Mouse (Mus musculus): ENCODE measurements at regions not wholly inside any gene's neighbourhood (a gene's known extent, or its start where the extent isn't known, plus 50 kb on each side); places are given as distances from the start of the nearest gene placed in this dataset.
"Not testable (repeated sequence)": the region's sequence is repeated elsewhere in the genome, so short reads cannot be mapped to it uniquely, and the experiment has no call there.

GRCm38 (mm10) chr11:113165069-113165795 is 383.2 kb downstream of the Sox9 start:
- H3K4me1 ChIP-seq, result peaks cover 44% of the 10 kb centered on the region
- 6% methylated on average over 23 of the region's 23 CpGs for WGBS
- peak; percentile 63 for ATAC-seq (replicated peaks)
- H3K9me3 ChIP-seq, result no peaks in the 10 kb centered on the region
- no peaks in the 10 kb centered on the region for H3K27me3 ChIP-seq
- 0 out of 2 replicates have a peak overlapping the region, but pooled peaks have one; percentile 46 for H3K27ac ChIP-seq (replicated peaks)
- peak overlapping the region; percentile 46 for H3K9ac ChIP-seq (replicated peaks)
- H3K4me2 ChIP-seq (replicated peaks), result peak overlapping the region; percentile 73
- H3K36me3 ChIP-seq, result no peaks in the 10 kb centered on the region
- H3K4me3 ChIP-seq, result peak overlapping the region; percentile 38

GRCm38 (mm10) chr11:113166517-113166916 is 384.5 kb downstream of the Sox9 start:
- Histone ChIP-seq H3K4me3 (no peak overlapping the region), H3K36me3 (no peaks in the 10 kb centered on the region), H3K27ac (replicated peaks) (no peak overlapping the region), H3K9me3 (no peaks in the 10 kb centered on the region), H3K9ac (replicated peaks) (no peak overlapping the region), H3K4me1 (peaks cover 51% of the 10 kb centered on the region), H3K4me2 (replicated peaks) (no peak overlapping the region), H3K27me3 (no peaks in the 10 kb centered on the region)
- ATAC-seq (replicated peaks), result no peak
- 56% methylated on average over 4 of the region's 4 CpGs for WGBS

- Histone ChIP-seq H3K4me3 (peak overlapping the region; percentile 43), H3K36me3 (no peaks in the 10 kb centered on the region), H3K9me3 (no peaks in the 10 kb centered on the region), H3K4me1 (peaks cover 45% of the 10 kb centered on the region), H3K27ac (replicated peaks) (peak overlapping the region; percentile 84), H3K4me2 (replicated peaks) (peak overlapping the region; percentile 44), H3K27me3 (no peaks in the 10 kb centered on the region), H3K9ac (replicated peaks) (peak overlapping the region; percentile 35)
- peak; percentile 74 for ATAC-seq (replicated peaks)
- 25% methylated on average over 16 of the region's 16 CpGs for WGBS
These were observed 390.6 kb downstream of the Sox9 start for GRCm38 (mm10) chr11:113172497-113173140.

- WGBS, result 39% methylated on average over 12 of the region's 12 CpGs
- H3K4me1 ChIP-seq, result peaks cover 52% of the 10 kb centered on the region
- peak overlapping the region; percentile 59; the same call in 1 of the 2 replicates for H3K27ac ChIP-seq (replicated peaks)
- H3K4me2 ChIP-seq (replicated peaks), result peak overlapping the region; percentile 36
- H3K36me3 ChIP-seq; ATAC-seq (replicated peaks); H3K9ac ChIP-seq (replicated peaks); H3K27me3 ChIP-seq; H3K9me3 ChIP-seq: not testable (repeated sequence)
- H3K4me3 ChIP-seq, result peak overlapping the region; percentile 31
These were observed 391.3 kb downstream of the Sox9 start for GRCm38 (mm10) chr11:113173317-113173716.

GRCm38 (mm10) chr11:113174011-113174507 is 392.0 kb downstream of the Sox9 start:
- no peak overlapping the region for H3K9ac ChIP-seq (replicated peaks)
- no peak for ATAC-seq (replicated peaks)
- no peaks in the 10 kb centered on the region for H3K27me3 ChIP-seq
- 34% methylated on average over 5 of the region's 5 CpGs for WGBS
- H3K36me3 ChIP-seq, result no peaks in the 10 kb centered on the region
- H3K27ac ChIP-seq (replicated peaks), result peak overlapping the region; percentile 61
- H3K4me3 ChIP-seq, result no peak overlapping the region
- no peak overlapping the region for H3K4me2 ChIP-seq (replicated peaks)
- H3K9me3 ChIP-seq, result no peaks in the 10 kb centered on the region
- H3K4me1 ChIP-seq, result peaks cover 60% of the 10 kb centered on the region

GRCm38 (mm10) chr11:113175323-113175722 is 393.3 kb downstream of the Sox9 start:
- WGBS, result 31% methylated on average over 6 of the region's 6 CpGs
- ATAC-seq (replicated peaks), result no peak

GRCm38 (mm10) chr11:113176183-113176582 is 394.2 kb downstream of the Sox9 start:
- 0 out of 2 replicates have a peak, but pooled peaks have one; percentile 1 for ATAC-seq (replicated peaks)
- H3K27ac ChIP-seq (replicated peaks), result peak overlapping the region; percentile 36
- WGBS, result 28% methylated on average over 7 of the region's 7 CpGs
- H3K4me3 ChIP-seq, result no peak overlapping the region
- no peak overlapping the region for H3K4me2 ChIP-seq (replicated peaks)
- H3K27me3 ChIP-seq, result no peaks in the 10 kb centered on the region
- H3K9me3 ChIP-seq, result no peaks in the 10 kb centered on the region
- H3K36me3 ChIP-seq, result no peaks in the 10 kb centered on the region
- H3K9ac ChIP-seq (replicated peaks), result no peak overlapping the region
- peaks cover 66% of the 10 kb centered on the region for H3K4me1 ChIP-seq

More at GRCm38 (mm10) chr11:113175323-113175722, 393.3 kb downstream of the Sox9 start:
- Histone ChIP-seq H3K27ac (replicated peaks) (no peak overlapping the region), H3K27me3 (no peaks in the 10 kb centered on the region), H3K36me3 (no peaks in the 10 kb centered on the region), H3K4me3 (no peak overlapping the region), H3K9ac (replicated peaks) (no peak overlapping the region), H3K4me1 (peaks cover 64% of the 10 kb centered on the region), H3K9me3 (no peaks in the 10 kb centered on the region), H3K4me2 (replicated peaks) (no peak overlapping the region)

GRCm38 (mm10) chr11:113178375-113178774 is 396.4 kb downstream of the Sox9 start:
- H3K27me3 ChIP-seq, result no peaks in the 10 kb centered on the region
- peaks cover 76% of the 10 kb centered on the region for H3K4me1 ChIP-seq
- no peak overlapping the region for H3K4me2 ChIP-seq (replicated peaks)
- H3K9ac ChIP-seq (replicated peaks), result no peak overlapping the region
- H3K36me3 ChIP-seq, result no peaks in the 10 kb centered on the region
- H3K4me3 ChIP-seq, result no peak overlapping the region
- no peak for ATAC-seq (replicated peaks)
- no peaks in the 10 kb centered on the region for H3K9me3 ChIP-seq
- 68% methylated on average over 7 of the region's 7 CpGs for WGBS
- peak overlapping the region; percentile 36 for H3K27ac ChIP-seq (replicated peaks)

GRCm38 (mm10) chr11:113180008-113180407 is 398.0 kb downstream of the Sox9 start:
- Histone ChIP-seq H3K4me2 (replicated peaks) (no peak overlapping the region), H3K9me3 (no peaks in the 10 kb centered on the region), H3K4me3 (no peak overlapping the region), H3K36me3 (no peaks in the 10 kb centered on the region), H3K9ac (replicated peaks) (no peak overlapping the region), H3K4me1 (peaks cover 82% of the 10 kb centered on the region), H3K27ac (replicated peaks) (no peak overlapping the region), H3K27me3 (no peaks in the 10 kb centered on the region)
- no peak for ATAC-seq (replicated peaks)
- WGBS, result 71% methylated on average over 14 of the region's 14 CpGs

- Histone ChIP-seq H3K9ac (replicated peaks) (no peak overlapping the region), H3K4me3 (no peak overlapping the region), H3K9me3 (no peaks in the 10 kb centered on the region), H3K27me3 (no peaks in the 10 kb centered on the region), H3K4me2 (replicated peaks) (no peak overlapping the region), H3K36me3 (no peaks in the 10 kb centered on the region), H3K4me1 (peaks cover 80% of the 10 kb centered on the region), H3K27ac (replicated peaks) (peak overlapping the region; percentile 79)
- WGBS, result 45% methylated on average over 13 of the region's 13 CpGs
- peak; percentile 44 for ATAC-seq (replicated peaks)
These were observed 400.2 kb downstream of the Sox9 start for GRCm38 (mm10) chr11:113182083-113182861.

- H3K27ac ChIP-seq (replicated peaks), result peak overlapping the region; percentile 79
- ATAC-seq (replicated peaks), result no peak
- H3K27me3 ChIP-seq, result no peaks in the 10 kb centered on the region
- no peak overlapping the region for H3K4me2 ChIP-seq (replicated peaks)
- peaks cover 79% of the 10 kb centered on the region for H3K4me1 ChIP-seq
- 28% methylated on average over 5 of the region's 5 CpGs for WGBS
- H3K4me3 ChIP-seq, result no peak overlapping the region
- H3K36me3 ChIP-seq, result no peaks in the 10 kb centered on the region
- no peak overlapping the region for H3K9ac ChIP-seq (replicated peaks)
- no peaks in the 10 kb centered on the region for H3K9me3 ChIP-seq
These were observed 401.5 kb downstream of the Sox9 start for GRCm38 (mm10) chr11:113183556-113183955.

- H3K4me2 ChIP-seq (replicated peaks), result no peak overlapping the region
- no peaks in the 10 kb centered on the region for H3K36me3 ChIP-seq
- H3K4me3 ChIP-seq, result no peak overlapping the region
- no peak for ATAC-seq (replicated peaks)
- peak overlapping the region; percentile 79 for H3K27ac ChIP-seq (replicated peaks)
- H3K4me1 ChIP-seq, result peaks cover 79% of the 10 kb centered on the region
- WGBS, result 3% methylated on average over 9 of the region's 9 CpGs
- no peaks in the 10 kb centered on the region for H3K9me3 ChIP-seq
- no peak overlapping the region for H3K9ac ChIP-seq (replicated peaks)
- H3K27me3 ChIP-seq, result no peaks in the 10 kb centered on the region
These were observed 402.1 kb downstream of the Sox9 start for GRCm38 (mm10) chr11:113184095-113184494.

Measured in forebrain, embryonic 15.5 days (tissue).